Mouse (Mus musculus): Measurements from ENCODE around the gene Alg2. TPM values are rescaled to one million over a fixed set of nuclear protein-coding genes. Genes with fewer than 3 reads are reported as not detected.

Gene Alg2
- polyA plus RNA-seq, 1 experiment from 2014 or later: 27.5 TPM

- Histone ChIP-seq H3K27me3 (replicated peaks) (no peaks in the 10 kb centered on the region), H3K9ac (no peak overlapping the region), H3K36me3 (no peaks in the 10 kb centered on the region), H3K4me2 (no peak overlapping the region), H3K4me1 (peaks cover 9% of the 10 kb centered on the region), H3K9me3 (no peaks in the 10 kb centered on the region), H3K4me3 (no peak overlapping the region), H3K27ac (replicated peaks) (no peak overlapping the region)
- 57% methylated on average over 1 of the region's 1 CpGs for WGBS
- no peak for ATAC-seq (ENCODE audit: extremely low read depth, insufficient number of reproducible peaks, low FRiP score, low TSS enrichment)
Observed at GRCm38 (mm10) chr4:47494137-47494536, 20.0 kb upstream of the Alg2 start.

GRCm38 (mm10) chr4:47493456-47493855 is 19.3 kb upstream of the Alg2 start:
- WGBS: 30% methylated on average over 8 of the region's 8 CpGs
- no peaks in the 10 kb centered on the region for H3K27me3 ChIP-seq (replicated peaks)
- ATAC-seq (ENCODE audit: extremely low read depth, insufficient number of reproducible peaks, low FRiP score, low TSS enrichment): no peak

GRCm38 (mm10) chr4:47492311-47493086 is 18.4 kb upstream of the Alg2 start:
- H3K4me1 ChIP-seq: peaks cover 6% of the 10 kb centered on the region
- no peak overlapping the region for H3K4me2 ChIP-seq
- H3K36me3 ChIP-seq: no peaks in the 10 kb centered on the region
- no peak overlapping the region for H3K4me3 ChIP-seq
- no peak overlapping the region for H3K27ac ChIP-seq (replicated peaks)
- no peak overlapping the region for H3K9ac ChIP-seq
- WGBS: 68% methylated on average over 12 of the region's 12 CpGs
- H3K27me3 ChIP-seq (replicated peaks): no peaks in the 10 kb centered on the region
- ATAC-seq (ENCODE audit: extremely low read depth, insufficient number of reproducible peaks, low FRiP score, low TSS enrichment): no peak
- no peaks in the 10 kb centered on the region for H3K9me3 ChIP-seq

More at GRCm38 (mm10) chr4:47493456-47493855, 19.3 kb upstream of the Alg2 start:
- Histone ChIP-seq H3K27ac (replicated peaks) (no peak overlapping the region), H3K36me3 (no peaks in the 10 kb centered on the region), H3K9ac (no peak overlapping the region), H3K4me3 (no peak overlapping the region), H3K4me2 (no peak overlapping the region), H3K4me1 (peaks cover 9% of the 10 kb centered on the region), H3K9me3 (no peaks in the 10 kb centered on the region)

- Histone ChIP-seq H3K4me3 (no peak overlapping the region), H3K36me3 (no peaks in the 10 kb centered on the region), H3K27ac (replicated peaks) (no peak overlapping the region), H3K9me3 (no peaks in the 10 kb centered on the region), H3K27me3 (replicated peaks) (no peaks in the 10 kb centered on the region), H3K4me2 (no peak overlapping the region), H3K4me1 (peaks cover 6% of the 10 kb centered on the region), H3K9ac (no peak overlapping the region)
- no peak for ATAC-seq (ENCODE audit: extremely low read depth, insufficient number of reproducible peaks, low FRiP score, low TSS enrichment)
- 80% methylated on average over 6 of the region's 6 CpGs for WGBS
Observed at GRCm38 (mm10) chr4:47491243-47491642, 17.1 kb upstream of the Alg2 start.

GRCm38 (mm10) chr4:47480576-47480975 is 6.4 kb upstream of the Alg2 start:
- Histone ChIP-seq H3K36me3 (peaks cover 82% of the 10 kb centered on the region), H3K4me2 (no peak overlapping the region), H3K9me3 (no peaks in the 10 kb centered on the region), H3K4me3 (no peak overlapping the region), H3K9ac (no peak overlapping the region), H3K27ac (replicated peaks) (no peak overlapping the region), H3K4me1 (peaks cover 10% of the 10 kb centered on the region), H3K27me3 (replicated peaks) (no peaks in the 10 kb centered on the region)
- 88% methylated on average over 9 of the region's 9 CpGs for WGBS
- no peak for ATAC-seq (ENCODE audit: extremely low read depth, insufficient number of reproducible peaks, low FRiP score, low TSS enrichment)

- no peak overlapping the region for H3K27ac ChIP-seq (replicated peaks)
- H3K9me3 ChIP-seq: no peaks in the 10 kb centered on the region
- H3K36me3 ChIP-seq: peaks cover 82% of the 10 kb centered on the region
- WGBS: 87% methylated on average over 13 of the region's 13 CpGs
- H3K4me1 ChIP-seq: peaks cover 15% of the 10 kb centered on the region
- H3K27me3 ChIP-seq (replicated peaks): no peaks in the 10 kb centered on the region
- H3K4me3 ChIP-seq: no peak overlapping the region
- H3K4me2 ChIP-seq: no peak overlapping the region
- no peak overlapping the region for H3K9ac ChIP-seq
- ATAC-seq (ENCODE audit: extremely low read depth, insufficient number of reproducible peaks, low FRiP score, low TSS enrichment): no peak
Observed at GRCm38 (mm10) chr4:47480095-47480494, 6.0 kb upstream of the Alg2 start.

GRCm38 (mm10) chr4:47477539-47477938 is 3.4 kb upstream of the Alg2 start:
- H3K9me3 ChIP-seq: no peaks in the 10 kb centered on the region
- H3K27me3 ChIP-seq (replicated peaks): no peaks in the 10 kb centered on the region
- no peak overlapping the region for H3K27ac ChIP-seq (replicated peaks)
- no peak for ATAC-seq (ENCODE audit: extremely low read depth, insufficient number of reproducible peaks, low FRiP score, low TSS enrichment)
- H3K9ac ChIP-seq: no peak overlapping the region
- peaks cover 25% of the 10 kb centered on the region for H3K4me1 ChIP-seq
- H3K36me3 ChIP-seq: peaks cover 64% of the 10 kb centered on the region
- H3K4me2 ChIP-seq: no peak overlapping the region
- WGBS: 94% methylated on average over 6 of the region's 6 CpGs
- no peak overlapping the region for H3K4me3 ChIP-seq

- H3K27ac ChIP-seq (replicated peaks): peak overlapping the region; percentile 98
- ATAC-seq (ENCODE audit: extremely low read depth, insufficient number of reproducible peaks, low FRiP score, low TSS enrichment): peak; percentile 6; the same call in 1 of the 2 replicates
- peak overlapping the region; percentile 95 for H3K4me3 ChIP-seq
- no peaks in the 10 kb centered on the region for H3K9me3 ChIP-seq
- no peaks in the 10 kb centered on the region for H3K27me3 ChIP-seq (replicated peaks)
- H3K4me2 ChIP-seq: peak overlapping the region; percentile 91
- H3K9ac ChIP-seq: peak overlapping the region; percentile 93
- H3K4me1 ChIP-seq: peaks cover 29% of the 10 kb centered on the region
- 11% methylated on average over 31 of the region's 31 CpGs for WGBS
- H3K36me3 ChIP-seq: peaks cover 63% of the 10 kb centered on the region
Observed at GRCm38 (mm10) chr4:47474730-47475643, 854 bp upstream of the Alg2 start.

GRCm38 (mm10) chr4:47473586-47473967 is 556 bp downstream of the Alg2 start:
- Histone ChIP-seq H3K27me3 (replicated peaks) (no peaks in the 10 kb centered on the region), H3K4me2 (peak overlapping the region; percentile 91), H3K9ac (peak overlapping the region; percentile 93), H3K27ac (replicated peaks) (peak overlapping the region; percentile 98), H3K4me3 (peak overlapping the region; percentile 95), H3K4me1 (peaks cover 29% of the 10 kb centered on the region), H3K9me3 (no peaks in the 10 kb centered on the region), H3K36me3 (peaks cover 65% of the 10 kb centered on the region)
- no peak for ATAC-seq (ENCODE audit: extremely low read depth, insufficient number of reproducible peaks, low FRiP score, low TSS enrichment)
- 6% methylated on average over 8 of the region's 14 CpGs for WGBS

GRCm38 (mm10) chr4:47467196-47467595 is 6.9 kb downstream of the Alg2 start:
- Histone ChIP-seq H3K9ac (no peak overlapping the region), H3K9me3 (peaks cover 4% of the 10 kb centered on the region; the same call in 1 of the 2 replicates), H3K4me3 (no peak overlapping the region), H3K4me2 (no peak overlapping the region), H3K27ac (replicated peaks) (no peak overlapping the region), H3K36me3 (peaks cover 65% of the 10 kb centered on the region), H3K27me3 (replicated peaks) (no peaks in the 10 kb centered on the region), H3K4me1 (peaks cover under 1% of the 10 kb centered on the region; the same call in 1 of the 2 replicates)
- no peak for ATAC-seq (ENCODE audit: extremely low read depth, insufficient number of reproducible peaks, low FRiP score, low TSS enrichment)
- 85% methylated on average over 2 of the region's 2 CpGs for WGBS
